Mouse (Mus musculus) forebrain, postnatal 0 days (tissue): ENCODE results near the gene Plbd2. TPM values are rescaled to one million over a fixed set of nuclear protein-coding genes. Genes with fewer than 3 reads are reported as not detected.

Experiments
- ATAC-seq: fragments of 200-750 bp; cut with Nextera tagmentation; 2 replicates; pipeline ENCODE4 v1.8.0; 2017; ENCODE audit warnings: mild to moderate bottlenecking, moderate library complexity
- DNase-seq: peaks from one replicate; pipeline ENCODE4 v3.0.0-alpha.2; 2015
- H3K27ac ChIP-seq: fragments of 300-500 bp; sonication (generic); 2 replicates; pipeline ENCODE4 v1.5.1; 2014; ENCODE audit warnings: low read depth, mild to moderate bottlenecking, antibody characterized with exemption, low read length, moderate library complexity, mixed read lengths
- H3K27me3 ChIP-seq: fragments of 300-500 bp; sonication (generic); 2 replicates; pipeline ENCODE4 v1.6.1; 2014; ENCODE audit warnings: mild to moderate bottlenecking, low read length, mixed read lengths; ENCODE audit not compliant: insufficient read depth
- H3K36me3 ChIP-seq: fragments of 300-500 bp; sonication (generic); 2 replicates; pipeline ENCODE4 v1.6.1; 2014; ENCODE audit warnings: mild to moderate bottlenecking, moderate library complexity; ENCODE audit not compliant: insufficient read depth
- H3K4me1 ChIP-seq: fragments of 300-500 bp; sonication (generic); 2 replicates; pipeline ENCODE4 v1.6.1; 2014; ENCODE audit warnings: antibody characterized with exemption; ENCODE audit not compliant: insufficient read depth
- H3K4me2 ChIP-seq: fragments of 300-500 bp; sonication (generic); 2 replicates; pipeline ENCODE4 v1.6.1; 2014; ENCODE audit warnings: low read depth, mild to moderate bottlenecking, moderate library complexity
- H3K4me3 ChIP-seq: fragments of 300-500 bp; sonication (generic); 2 replicates; pipeline ENCODE4 v1.5.1; 2014; ENCODE audit warnings: low read depth, low read length, mixed read lengths
- H3K9ac ChIP-seq: fragments of 300-500 bp; sonication (generic); 2 replicates; pipeline ENCODE4 v1.6.1; 2014; ENCODE audit warnings: mild to moderate bottlenecking
- H3K9me3 ChIP-seq: fragments of 300-500 bp; sonication (generic); 2 replicates; pipeline ENCODE4 v1.6.1; 2016; ENCODE audit warnings: low read length
- CTCF ChIP-seq: sonication (generic); IDR thresholded peaks from 2 replicates; pipeline ENCODE4 v1.5.1; 2016; ENCODE audit warnings: antibody characterized with exemption, control low read depth, low read depth
- WGBS: fragments of 180-500 bp; shearing (Covaris S2); extraction: QIAGEN DNeasy Blood & Tissue Kit; methylation state at CpG from one replicate; pipeline ENCODE4 v1.1.7; 2014; 5-methylcytosine and 5-hydroxymethylcytosine counted together
- polyA plus RNA-seq: library from polyadenylated mRNA; unstranded; fragments of >200 nt; fragmentation: Nextera tagmentation; extraction: Ambion mirVana; gene quantifications from 2 replicates; pipeline ENCODE4 v1.2.1, GENCODE M21; 2015
- total RNA-seq: library from RNA; depleted of rRNA; stranded (reverse); fragments of >200 nt; gene quantifications from 2 replicates; pipeline ENCODE4 v1.2.3, GENCODE M21; 2014

The Plbd2 gene
- total and polyA plus RNA-seq, 2 experiments from 2014 or later: 23.7 to 39.4 TPM

DNA sequence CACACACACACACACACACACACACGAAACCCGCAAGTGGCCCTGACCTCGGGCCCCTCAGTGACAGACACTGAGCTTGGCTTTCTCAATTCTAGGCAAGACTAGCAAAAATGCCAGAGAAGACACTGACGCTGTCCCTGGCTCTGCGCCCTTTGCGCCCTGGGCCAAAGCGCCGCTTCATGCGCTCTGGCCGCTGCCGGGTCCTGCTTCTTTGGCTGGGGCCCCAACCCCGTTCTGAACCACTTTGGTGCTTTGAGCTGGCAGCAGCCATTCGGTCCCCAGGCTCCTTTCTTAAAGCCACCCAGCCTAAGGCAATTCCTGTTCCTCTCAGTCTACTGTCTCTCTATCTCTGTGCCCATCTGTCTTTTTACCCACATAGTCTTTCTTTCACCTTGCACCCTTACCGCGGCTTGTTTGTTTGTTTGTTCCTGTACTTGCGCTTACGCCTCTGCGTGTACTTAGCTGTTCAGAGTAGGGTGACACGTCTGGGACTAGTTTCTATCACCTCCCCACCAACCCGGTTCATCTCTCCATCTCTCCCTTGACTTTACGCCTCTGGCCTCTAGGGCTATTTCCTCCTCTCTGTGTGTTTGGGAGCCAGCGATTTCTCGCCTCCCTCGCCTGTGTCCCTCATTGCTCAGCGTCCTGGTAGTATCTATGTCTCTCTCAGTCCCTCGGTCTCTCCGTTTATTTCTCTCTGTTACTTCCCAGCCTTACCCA, 64.3 kb downstream of the Plbd2 start:
- no peaks in the 10 kb centered on the region; the same call in 1 of the 2 replicates for H3K4me1 ChIP-seq
- H3K9ac ChIP-seq: no peak overlapping the region
- H3K27ac ChIP-seq: no peak overlapping the region
- H3K4me2 ChIP-seq: no peak overlapping the region
- no peaks in the 10 kb centered on the region for H3K9me3 ChIP-seq
- no peak overlapping the region for H3K4me3 ChIP-seq
- WGBS: 15% methylated on average over 27 of the region's 27 CpGs
- no peaks in the 10 kb centered on the region for H3K36me3 ChIP-seq
- TF ChIP-seq CTCF: no peak
- DNase-seq (peak; percentile 22), ATAC-seq (no peak)
- H3K27me3 ChIP-seq: peaks cover 53% of the 10 kb centered on the region

GRCm38 (mm10) chr5:120438469-120438868, 65.0 kb downstream of the Plbd2 start:
- Histone ChIP-seq H3K27me3 (peaks cover 59% of the 10 kb centered on the region), H3K4me1 (no peaks in the 10 kb centered on the region; the same call in 1 of the 2 replicates), H3K27ac (no peak overlapping the region), H3K36me3 (no peaks in the 10 kb centered on the region), H3K4me2 (no peak overlapping the region; the same call in 1 of the 2 replicates), H3K4me3 (no peak overlapping the region), H3K9ac (no peak overlapping the region), H3K9me3 (no peaks in the 10 kb centered on the region)
- no peak for DNase-seq
- ATAC-seq: no peak
- WGBS: 6% methylated on average over 13 of the region's 13 CpGs
- TF ChIP-seq CTCF: no peak

DNA sequence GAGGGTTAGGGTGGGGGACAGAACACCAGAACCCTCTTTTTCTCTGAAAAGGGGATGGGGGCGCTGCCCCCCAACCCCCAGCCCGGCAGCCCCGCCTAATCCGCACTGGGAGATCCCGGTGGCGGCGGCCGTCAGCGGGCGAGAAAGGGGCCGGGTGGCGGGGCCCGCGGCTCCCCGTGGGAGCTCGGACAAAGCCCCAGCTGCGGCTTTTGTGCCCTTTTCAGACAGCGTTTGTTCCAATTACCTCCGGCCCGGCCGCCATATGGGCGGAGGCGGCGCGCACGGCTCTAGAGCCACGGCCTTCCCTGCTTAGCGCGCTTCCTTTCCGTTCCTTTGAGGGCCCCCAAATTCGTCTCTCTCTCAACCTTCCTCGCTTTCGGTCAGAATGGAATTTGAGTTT, 65.4 kb downstream of the Plbd2 start:
- no peak for ATAC-seq
- H3K4me2 ChIP-seq: no peak overlapping the region; the same call in 1 of the 2 replicates
- WGBS: 1% methylated on average over 33 of the region's 33 CpGs
- peak; percentile 7 for DNase-seq
- no peaks in the 10 kb centered on the region for H3K9me3 ChIP-seq
- no peak for TF ChIP-seq CTCF
- peaks cover 62% of the 10 kb centered on the region for H3K27me3 ChIP-seq
- peak overlapping the region; percentile 9; the same call in 1 of the 2 replicates for H3K4me3 ChIP-seq
- no peak overlapping the region for H3K9ac ChIP-seq
- no peaks in the 10 kb centered on the region; the same call in 1 of the 2 replicates for H3K4me1 ChIP-seq
- H3K27ac ChIP-seq: 0 out of 2 replicates have a peak overlapping the region, but pooled peaks have one; percentile 9
- no peaks in the 10 kb centered on the region for H3K36me3 ChIP-seq

DNA sequence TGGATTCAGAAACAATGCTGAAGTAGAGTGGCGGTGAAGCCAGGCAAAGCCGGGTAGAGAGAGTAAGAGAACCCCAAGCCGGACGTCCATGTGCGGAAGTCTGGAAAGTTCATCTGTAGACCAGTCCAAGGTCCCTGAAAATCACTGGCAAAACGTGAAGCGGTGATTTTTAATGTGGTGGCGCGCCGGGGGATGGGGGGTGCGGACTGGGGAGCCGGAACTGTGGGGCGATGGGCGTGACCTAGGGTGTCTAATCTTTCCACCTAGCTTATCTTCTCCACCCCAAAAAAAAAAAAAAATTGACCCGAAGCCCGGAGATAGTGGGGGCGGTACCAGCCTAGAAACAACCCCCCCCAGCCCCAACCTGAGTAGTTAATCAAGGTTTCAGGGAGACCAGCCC, 65.9 kb downstream of the Plbd2 start:
- 2% methylated on average over 17 of the region's 17 CpGs for WGBS
- Histone ChIP-seq H3K36me3 (no peaks in the 10 kb centered on the region), H3K4me1 (no peaks in the 10 kb centered on the region; the same call in 1 of the 2 replicates), H3K27me3 (peaks cover 59% of the 10 kb centered on the region), H3K9me3 (no peaks in the 10 kb centered on the region), H3K9ac (no peak overlapping the region), H3K27ac (no peak overlapping the region), H3K4me3 (no peak overlapping the region), H3K4me2 (no peak overlapping the region)
- DNase-seq (no peak), ATAC-seq (no peak)
- TF ChIP-seq CTCF: no peak

GRCm38 (mm10) chr5:120436885-120437495, 66.4 kb downstream of the Plbd2 start:
- H3K9ac ChIP-seq: no peak overlapping the region
- H3K4me3 ChIP-seq: no peak overlapping the region
- no peaks in the 10 kb centered on the region for H3K9me3 ChIP-seq
- no peaks in the 10 kb centered on the region; the same call in 1 of the 2 replicates for H3K4me1 ChIP-seq
- 1% methylated on average over 18 of the region's 18 CpGs for WGBS
- no peaks in the 10 kb centered on the region for H3K36me3 ChIP-seq
- TF ChIP-seq CTCF: no peak
- H3K4me2 ChIP-seq: no peak overlapping the region
- ATAC-seq (no peak), DNase-seq (peak; percentile 39)
- no peak overlapping the region for H3K27ac ChIP-seq
- H3K27me3 ChIP-seq: peaks cover 62% of the 10 kb centered on the region

- Histone ChIP-seq H3K36me3 (no peaks in the 10 kb centered on the region), H3K9me3 (no peaks in the 10 kb centered on the region), H3K27ac (no peak overlapping the region), H3K4me3 (peak overlapping the region; percentile 25), H3K9ac (no peak overlapping the region), H3K4me2 (peak overlapping the region; percentile 44), H3K27me3 (peaks cover 72% of the 10 kb centered on the region), H3K4me1 (no peaks in the 10 kb centered on the region; the same call in 1 of the 2 replicates)
- no peak for ATAC-seq
- TF ChIP-seq CTCF: no peak
- peak; percentile 23 for DNase-seq
- WGBS: 2% methylated on average over 47 of the region's 47 CpGs
Measured at GRCm38 (mm10) chr5:120435731-120436501, 67.5 kb downstream of the Plbd2 start.
